Mouse (Mus musculus): ENCODE results near the gene Irgq.

DNA sequence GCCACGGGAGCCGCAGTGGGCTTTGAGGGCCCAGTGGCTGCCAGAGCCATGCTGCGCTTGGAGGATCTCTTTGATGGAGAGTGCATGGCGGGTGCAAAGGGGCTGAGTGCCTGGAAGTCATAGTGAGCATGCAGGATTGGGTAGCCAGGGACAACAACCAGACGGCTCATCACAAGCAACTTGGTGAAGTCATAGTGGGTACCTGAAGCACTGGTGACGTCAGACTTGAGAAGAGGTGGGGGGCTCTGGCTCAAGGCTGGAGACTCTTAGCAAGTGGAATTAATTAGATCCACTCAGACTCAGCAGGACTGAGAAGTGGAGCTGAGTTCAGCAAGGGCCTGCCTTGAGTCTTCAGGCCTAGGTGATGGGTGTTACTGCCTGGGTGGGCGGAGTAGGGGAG, 18.1 kb upstream of the Irgq start, which contains the start of gene AC161166.1:
- TF ChIP-seq TAL1 (IDR thresholded peaks at IDR 0.05; ENCODE audit: low read length), result no peak
- no peak for TF ChIP-seq GATA1 (IDR thresholded peaks at IDR 0.05; ENCODE audit: low read length)
